Mouse (Mus musculus) bone marrow macrophage, adult 2 months (primary cell): ENCODE data around the gene Phka2.

Experiments
- CTCF ChIP-seq: IDR thresholded peaks from 2 replicates; pipeline ENCODE4 v1.5.1; 2012; ENCODE audit warnings: low read depth, mild to moderate bottlenecking, low read length, moderate library complexity
- POLR2A ChIP-seq: IDR thresholded peaks from 2 replicates; pipeline ENCODE4 v1.6.1; 2012; ENCODE audit warnings: mild to moderate bottlenecking, low read depth, low read length, borderline replicate concordance

DNA sequence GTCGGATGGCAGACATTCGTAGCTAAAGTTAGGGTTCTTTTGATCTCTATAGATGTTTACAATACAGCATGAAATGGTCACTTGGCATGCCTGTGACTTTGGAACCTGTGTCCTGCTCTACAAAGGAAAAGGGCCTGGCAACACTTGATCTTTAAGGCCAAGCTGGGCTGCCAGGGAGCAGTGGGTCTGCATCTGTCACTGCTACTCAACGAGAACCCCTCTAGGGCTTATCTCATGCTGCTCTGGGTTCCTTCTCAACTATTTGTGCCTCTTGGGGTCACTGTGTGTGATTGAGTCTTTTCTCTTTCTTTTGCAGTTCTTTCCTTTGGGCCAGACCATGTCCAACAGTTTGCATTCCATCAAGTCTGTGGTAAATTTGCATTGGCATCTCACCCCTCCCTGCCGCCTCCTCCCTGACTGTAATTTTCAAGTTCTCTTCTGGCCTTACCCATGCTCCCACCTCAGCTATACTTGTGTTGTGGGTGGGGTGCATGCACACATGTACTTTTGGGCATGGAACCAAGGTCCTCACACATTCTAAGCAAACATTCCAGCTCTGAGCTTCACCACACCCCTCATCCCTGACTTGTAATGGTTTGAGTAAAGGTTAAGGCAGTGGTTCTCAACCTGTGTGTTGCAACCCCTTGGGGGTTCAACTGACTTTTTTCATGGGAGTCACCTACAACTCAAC lies 82.3 kb downstream of the Phka2 start:
- TF ChIP-seq CTCF (no peak), POLR2A (no peak)
